Mouse (Mus musculus) forebrain, embryonic 16.5 days (tissue): ENCODE results near the gene Gpr137. TPM values are rescaled to one million over a fixed set of nuclear protein-coding genes. Genes with fewer than 3 reads are reported as not detected.

Source experiments
- ATAC-seq: fragments of 200-750 bp; cut with Nextera tagmentation; 2 replicates; pipeline ENCODE4 v1.8.0; 2017; ENCODE audit warnings: mild to moderate bottlenecking, moderate library complexity
- H3K27ac ChIP-seq: fragments of 300-500 bp; sonication (generic); 2 replicates; pipeline ENCODE4 v1.5.1; 2014; ENCODE audit warnings: low read length, control low read depth
- H3K27me3 ChIP-seq: fragments of 300-500 bp; sonication (generic); replicated peaks from 2 replicates; pipeline ENCODE4 v1.6.1; 2014; ENCODE audit warnings: low read length; ENCODE audit not compliant: control insufficient read depth, insufficient read depth
- H3K36me3 ChIP-seq: fragments of 300-500 bp; sonication (generic); 2 replicates; pipeline ENCODE4 v1.6.1; 2014; ENCODE audit not compliant: control insufficient read depth, insufficient read depth
- H3K4me1 ChIP-seq: fragments of 300-500 bp; sonication (generic); replicated peaks from 2 replicates; pipeline ENCODE4 v1.6.1; 2014; ENCODE audit warnings: low read length; ENCODE audit not compliant: control insufficient read depth, insufficient read depth
- H3K4me2 ChIP-seq: fragments of 300-500 bp; sonication (generic); 2 replicates; pipeline ENCODE4 v1.6.1; 2014; ENCODE audit warnings: mild to moderate bottlenecking, low read length, control low read depth
- H3K4me3 ChIP-seq: fragments of 300-500 bp; sonication (generic); replicated peaks from 2 replicates; pipeline ENCODE4 v1.5.1; 2014; ENCODE audit warnings: mild to moderate bottlenecking, low read length, control low read depth
- H3K9ac ChIP-seq: fragments of 300-500 bp; sonication (generic); replicated peaks from 2 replicates; pipeline ENCODE4 v1.6.1; 2014; ENCODE audit warnings: low read depth, low read length, control low read depth
- H3K9me3 ChIP-seq: fragments of 300-500 bp; sonication (generic); 2 replicates; pipeline ENCODE4 v1.6.1; 2016; ENCODE audit warnings: low read length; ENCODE audit not compliant: control insufficient read depth
- WGBS: fragments of 180-500 bp; shearing (Covaris S2); extraction: QIAGEN DNeasy Blood & Tissue Kit; methylation state at CpG from one replicate; pipeline ENCODE4 v1.1.7; 2014; 5-methylcytosine and 5-hydroxymethylcytosine counted together
- polyA plus RNA-seq: library from polyadenylated mRNA; unstranded; fragments of >200 nt; fragmentation: Nextera tagmentation; extraction: Ambion mirVana; gene quantifications from 2 replicates; pipeline ENCODE4 v1.2.1, GENCODE M21; 2015

The Gpr137 gene
- polyA plus RNA-seq, 1 experiment from 2014 or later = 52.5 TPM

DNA sequence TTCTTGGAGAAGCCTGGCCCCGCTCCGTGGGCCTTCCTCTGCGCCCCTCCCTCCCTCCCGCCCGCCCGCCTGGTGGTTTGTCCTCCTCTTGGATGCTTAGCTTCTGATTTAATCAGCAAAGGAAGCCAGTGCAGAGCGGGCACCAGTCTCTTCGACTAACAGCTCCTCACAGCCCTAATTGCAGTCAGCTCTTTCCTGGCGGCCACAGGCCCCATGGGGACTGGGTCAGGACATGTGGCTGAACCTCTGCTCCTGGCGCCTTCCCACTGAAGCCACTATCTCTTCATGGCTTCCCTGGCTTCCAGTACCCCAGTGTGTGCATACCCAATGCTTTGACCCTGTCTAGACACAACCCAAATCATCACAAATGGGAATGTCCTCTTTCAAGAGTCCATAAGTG is 14.2 kb upstream of the Gpr137 start:
- Histone ChIP-seq H3K27ac (no peak overlapping the region), H3K4me3 (no peak overlapping the region), H3K36me3 (no peaks in the 10 kb centered on the region), H3K27me3 (no peaks in the 10 kb centered on the region), H3K4me2 (no peak overlapping the region), H3K9me3 (no peaks in the 10 kb centered on the region), H3K9ac (no peak overlapping the region), H3K4me1 (peaks cover 11% of the 10 kb centered on the region)
- 87% methylated on average over 10 of the region's 10 CpGs for WGBS
- no peak for ATAC-seq

DNA sequence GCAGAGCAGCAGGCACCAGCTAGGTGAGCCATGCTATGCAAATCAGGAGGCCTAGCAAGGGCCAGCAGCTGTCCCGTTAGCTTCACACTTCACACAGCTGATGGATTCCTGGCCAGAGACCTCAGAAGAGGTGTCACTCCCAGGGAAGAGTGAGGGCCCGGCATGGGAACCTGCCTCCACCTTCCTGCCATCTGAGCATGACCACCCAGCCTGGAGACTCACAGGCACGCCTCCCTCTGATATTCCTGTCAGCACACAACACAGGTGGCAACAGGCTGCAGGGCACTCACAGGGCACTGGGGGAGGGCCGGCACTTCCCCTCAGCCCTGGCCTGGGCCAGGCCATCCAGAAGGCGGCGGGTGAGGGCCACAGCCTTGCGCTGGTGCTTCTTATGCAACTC is 13.1 kb upstream of the Gpr137 start:
- H3K4me2 ChIP-seq = no peak overlapping the region
- no peak overlapping the region for H3K27ac ChIP-seq
- no peaks in the 10 kb centered on the region for H3K36me3 ChIP-seq
- ATAC-seq = no peak
- H3K4me1 ChIP-seq = peaks cover 11% of the 10 kb centered on the region
- no peak overlapping the region for H3K9ac ChIP-seq
- H3K27me3 ChIP-seq = no peaks in the 10 kb centered on the region
- no peak overlapping the region for H3K4me3 ChIP-seq
- 90% methylated on average over 7 of the region's 7 CpGs for WGBS
- H3K9me3 ChIP-seq = no peaks in the 10 kb centered on the region

DNA sequence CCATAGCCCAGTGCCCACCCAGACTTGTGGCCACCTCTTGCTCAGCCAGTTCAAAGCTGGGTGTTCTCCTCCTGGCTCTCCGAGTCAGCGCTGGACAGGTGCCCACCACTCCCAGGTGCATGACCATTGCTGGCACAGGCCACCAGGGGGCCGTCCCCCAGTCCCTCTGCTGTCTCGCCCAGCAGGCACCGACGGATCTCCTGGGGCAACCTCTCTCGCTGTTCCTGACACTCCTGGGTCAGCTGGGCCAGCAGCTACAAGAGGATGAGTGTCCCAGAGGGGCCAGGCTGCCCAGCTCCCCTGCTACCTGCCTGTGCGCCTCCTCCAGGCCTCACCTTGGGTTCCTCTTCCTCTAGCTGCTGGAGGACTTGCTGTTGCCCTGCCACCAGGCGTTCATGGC is 11.8 kb upstream of the Gpr137 start:
- no peaks in the 10 kb centered on the region for H3K27me3 ChIP-seq
- ATAC-seq = no peak

DNA sequence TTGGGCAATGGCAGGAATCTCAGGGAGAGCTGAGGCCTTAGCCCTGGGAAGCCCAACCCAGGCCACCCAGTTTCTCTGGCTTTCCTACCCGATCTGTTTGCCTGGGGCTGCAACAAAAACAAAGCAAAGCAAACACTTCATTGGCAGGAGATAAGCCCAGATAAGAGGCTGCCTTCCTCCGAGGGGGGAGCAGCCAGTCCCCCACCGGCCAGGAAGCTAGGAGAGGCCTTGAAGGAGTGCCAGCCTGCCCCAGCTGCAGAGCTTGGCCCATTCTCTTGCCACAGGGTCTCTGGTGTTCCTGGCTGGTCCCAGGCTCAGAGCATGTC is 10.4 kb upstream of the Gpr137 start:
- Histone ChIP-seq H3K9ac (peak overlapping the region; percentile 14; the same call in 1 of the 2 replicates), H3K36me3 (no peaks in the 10 kb centered on the region), H3K27ac (no peak overlapping the region; the same call in 1 of the 2 replicates), H3K4me3 (no peak overlapping the region; the same call in 1 of the 2 replicates), H3K9me3 (no peaks in the 10 kb centered on the region), H3K27me3 (no peaks in the 10 kb centered on the region), H3K4me1 (peaks cover 17% of the 10 kb centered on the region), H3K4me2 (peak overlapping the region; percentile 77)
- ATAC-seq = no peak
- WGBS = 28% methylated on average over 3 of the region's 3 CpGs

More for the DNA sequence above, 11.8 kb upstream of the Gpr137 start:
- no peaks in the 10 kb centered on the region for H3K36me3 ChIP-seq
- peaks cover 17% of the 10 kb centered on the region for H3K4me1 ChIP-seq
- no peak overlapping the region for H3K27ac ChIP-seq
- WGBS = 45% methylated on average over 9 of the region's 9 CpGs
- no peaks in the 10 kb centered on the region for H3K9me3 ChIP-seq
- H3K4me3 ChIP-seq = no peak overlapping the region
- H3K9ac ChIP-seq = no peak overlapping the region
- no peak overlapping the region for H3K4me2 ChIP-seq

DNA sequence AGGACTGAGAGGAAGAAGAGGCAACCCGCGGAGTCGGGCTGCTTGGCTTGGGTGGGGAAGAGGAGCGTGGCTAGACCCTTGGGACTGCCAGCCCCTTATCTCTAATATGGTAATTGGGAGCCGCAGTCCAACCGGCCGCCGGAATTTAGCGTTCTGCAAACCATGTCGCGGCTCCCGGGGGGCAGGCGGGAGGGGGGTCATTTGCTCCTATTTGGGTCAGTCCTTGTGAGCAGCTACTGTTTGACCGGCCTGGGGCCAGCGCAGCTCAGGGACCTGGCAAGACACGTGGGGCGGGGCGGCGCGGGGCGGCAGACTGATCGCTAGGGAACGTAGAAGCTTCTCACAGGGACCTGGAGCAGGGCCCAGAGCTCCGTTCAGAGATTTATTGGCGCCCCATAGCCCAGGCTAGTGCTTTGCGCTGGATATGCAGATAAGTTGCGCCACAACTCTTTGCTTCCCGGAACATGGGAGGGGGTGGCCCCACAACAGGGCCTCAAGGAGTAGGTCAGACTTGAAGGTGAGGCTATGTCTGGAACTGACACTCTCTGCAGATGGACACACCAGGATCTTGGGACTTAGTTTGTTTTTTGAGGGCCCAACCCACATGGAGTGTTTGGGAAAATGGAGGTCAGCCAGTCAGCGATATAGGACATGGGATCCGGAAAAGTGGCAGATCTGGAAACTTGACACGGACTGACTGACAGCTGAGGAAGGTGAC is 9.9 kb upstream of the Gpr137 start:
- Histone ChIP-seq H3K4me3 (peak overlapping the region; percentile 68), H3K27me3 (no peaks in the 10 kb centered on the region), H3K9me3 (no peaks in the 10 kb centered on the region), H3K27ac (peak overlapping the region; percentile 95), H3K4me2 (peak overlapping the region; percentile 77), H3K36me3 (no peaks in the 10 kb centered on the region), H3K4me1 (peaks cover 17% of the 10 kb centered on the region), H3K9ac (peak overlapping the region; percentile 76)
- WGBS = 3% methylated on average over 31 of the region's 31 CpGs
- ATAC-seq = peak; percentile 39

DNA sequence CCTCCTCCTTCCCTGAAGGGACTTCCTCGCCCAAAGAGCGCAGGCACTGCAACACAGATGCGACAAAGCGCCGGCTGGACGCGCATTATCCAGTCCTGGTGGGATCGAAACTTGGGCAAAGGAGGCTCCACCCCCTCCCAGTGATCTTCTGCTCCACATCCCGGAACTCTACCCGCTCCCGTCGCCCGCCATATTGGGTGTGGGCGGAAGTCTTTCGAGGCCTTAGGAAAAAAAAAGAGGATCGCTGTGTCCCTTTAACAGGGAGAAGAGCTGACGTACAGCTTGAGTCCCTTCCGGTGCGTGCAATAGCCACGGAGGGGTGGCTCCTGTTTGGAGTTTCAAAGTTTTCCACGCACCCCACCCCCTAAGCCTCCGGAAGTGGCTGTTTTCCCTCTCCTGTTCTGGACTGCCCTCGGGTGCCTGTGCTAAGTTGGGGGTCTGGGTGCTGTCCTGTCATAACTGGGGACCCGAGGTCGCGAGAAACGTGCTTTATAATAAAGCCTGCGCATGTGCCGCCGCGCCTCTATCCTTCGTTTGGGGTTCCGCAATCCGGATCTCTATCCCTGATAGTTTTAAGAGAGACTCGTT is 9.2 kb upstream of the Gpr137 start:
- H3K27ac ChIP-seq = peak overlapping the region; percentile 95
- H3K9me3 ChIP-seq = no peaks in the 10 kb centered on the region
- no peaks in the 10 kb centered on the region for H3K27me3 ChIP-seq
- H3K4me3 ChIP-seq = peak overlapping the region; percentile 68
- H3K4me1 ChIP-seq = peaks cover 17% of the 10 kb centered on the region
- ATAC-seq = peak; percentile 90
- H3K4me2 ChIP-seq = peak overlapping the region; percentile 77
- under 1% methylated on average over 35 of the region's 35 CpGs for WGBS
- H3K9ac ChIP-seq = peak overlapping the region; percentile 76
- H3K36me3 ChIP-seq = no peaks in the 10 kb centered on the region

GRCm38 (mm10) chr19:6950613-6951153 is 8.4 kb upstream of the Gpr137 start:
- H3K36me3 ChIP-seq = peaks cover 2% of the 10 kb centered on the region; the same call in 1 of the 2 replicates
- H3K27me3 ChIP-seq = no peaks in the 10 kb centered on the region
- under 1% methylated on average over 28 of the region's 28 CpGs for WGBS
- no peaks in the 10 kb centered on the region for H3K9me3 ChIP-seq
- H3K4me1 ChIP-seq = peaks cover 17% of the 10 kb centered on the region
- H3K4me3 ChIP-seq = peak overlapping the region; percentile 68
- peak overlapping the region; percentile 77 for H3K4me2 ChIP-seq
- H3K27ac ChIP-seq = peak overlapping the region; percentile 95
- peak; percentile 65 for ATAC-seq
- H3K9ac ChIP-seq = peak overlapping the region; percentile 76

GRCm38 (mm10) chr19:6949951-6950350 is 7.7 kb upstream of the Gpr137 start:
- Histone ChIP-seq H3K4me1 (peaks cover 17% of the 10 kb centered on the region), H3K4me2 (peak overlapping the region; percentile 77), H3K27me3 (no peaks in the 10 kb centered on the region), H3K9ac (peak overlapping the region; percentile 76; the same call in 1 of the 2 replicates), H3K27ac (no peak overlapping the region), H3K4me3 (peak overlapping the region; percentile 68), H3K9me3 (no peaks in the 10 kb centered on the region), H3K36me3 (peaks cover 2% of the 10 kb centered on the region; the same call in 1 of the 2 replicates)
- no peak for ATAC-seq
- 51% methylated on average over 5 of the region's 5 CpGs for WGBS

GRCm38 (mm10) chr19:6949532-6949931 is 7.3 kb upstream of the Gpr137 start:
- no peaks in the 10 kb centered on the region for H3K9me3 ChIP-seq
- no peak overlapping the region for H3K4me3 ChIP-seq
- H3K27ac ChIP-seq = no peak overlapping the region
- peaks cover 17% of the 10 kb centered on the region for H3K4me1 ChIP-seq
- H3K27me3 ChIP-seq = no peaks in the 10 kb centered on the region
- WGBS = 85% methylated on average over 5 of the region's 5 CpGs
- no peak for ATAC-seq
- H3K4me2 ChIP-seq = no peak overlapping the region
- 0 out of 2 replicates have a peak overlapping the region, but pooled peaks have one; percentile 7 for H3K9ac ChIP-seq
- peaks cover 2% of the 10 kb centered on the region; the same call in 1 of the 2 replicates for H3K36me3 ChIP-seq
